26 mouse cellular contexts compared by ENCODE assay signal in the genomic region with DNA sequence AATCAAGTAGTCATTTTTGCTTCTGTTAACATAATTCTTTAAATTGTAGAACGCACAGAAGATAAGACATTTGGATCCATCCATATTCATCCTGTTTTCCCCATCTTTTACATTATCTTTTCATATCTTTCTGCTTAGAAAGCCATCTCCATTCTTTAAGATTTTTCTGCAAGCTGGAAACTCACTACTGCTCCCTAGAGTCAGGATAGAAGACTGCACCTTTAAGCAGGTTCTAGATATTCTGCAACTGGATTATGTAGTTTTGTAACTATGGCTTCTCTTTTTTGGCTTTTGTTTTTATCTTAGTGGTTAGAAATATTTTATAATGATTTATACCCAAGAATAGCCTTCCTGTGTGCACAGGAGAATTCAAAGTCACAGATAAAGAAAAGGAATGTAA.
DNase-seq lines count a peak whose midpoint lies in the region; ATAC-seq and TF ChIP-seq lines count a peak whose summit lies in the region.
"Had no signal": no experiment of that assay in that cellular context is flagged by ENCODE, and none has a peak within 500 bp of the region (broad histone marks: within the 10 kb centered on the region; RNA-seq: fewer than 3 reads in every experiment).

No protein-coding gene starts in this region.

- H3K9ac ChIP-seq in hindbrain, postnatal 0 days (replicated peaks; ENCODE audit: low read length), result no peak overlapping the region
- H3K9ac ChIP-seq in hindbrain, embryonic 12.5 days, result no peak overlapping the region
- no peak overlapping the region for H3K9ac ChIP-seq in lung, embryonic 14.5 days
- H3K9ac ChIP-seq in lung, postnatal 0 days (replicated peaks; ENCODE audit: low read depth), result no peak overlapping the region
- H3K9ac ChIP-seq in ES-E14 (ENCODE audit: insufficient read depth, low read depth, low read length, poor library complexity, severe bottlenecking), result no peak overlapping the region
- H3K9ac ChIP-seq: heart, embryonic 13.5 days; hindbrain, embryonic 13.5 days; liver, embryonic 15.5 days; midbrain, embryonic 12.5 days; neural tube, embryonic 13.5 days had no signal

- DNase-seq in hindbrain, postnatal 0 days (ENCODE audit: low spot score), result no peak
- DNase-seq in lung, embryonic 14.5 days, result peak; percentile 2
- no peak for DNase-seq in lung, postnatal 0 days (ENCODE audit: low spot score)
- DNase-seq in ES-E14 (ENCODE audit: low read depth, low spot score), result peak; percentile 8
- DNase-seq in right cerebral cortex, postnatal 36 days (ENCODE audit: low spot score in 2 of 2), result no peak
- DNase-seq: B cell, adult 2 months; cerebellum, adult 11 months; gastrocnemius, postnatal 25 days; heart, adult 18-20 months; heart, postnatal 14 days; kidney, adult 8-10 months; kidney, postnatal 25 days; liver; lung, postnatal 10 days; right cerebral cortex, adult 18-20 months had no signal

- no peak for ATAC-seq in hindbrain, postnatal 0 days
- no peak for ATAC-seq in hindbrain, embryonic 12.5 days (ENCODE audit: low FRiP score)
- no peak for ATAC-seq in lung, embryonic 14.5 days (ENCODE audit: insufficient read depth)
- no peak for ATAC-seq in lung, postnatal 0 days
- ATAC-seq in monocyte, adult 5-6 weeks (replicated peaks; ENCODE audit: insufficient number of reproducible peaks, low FRiP score, low TSS enrichment, poor library complexity, severe bottlenecking), result no peak
- ATAC-seq: inflammation-experienced regulatory T-cells, adult 6 months had no signal

- no peaks in the 10 kb centered on the region for H3K9me3 ChIP-seq in hindbrain, postnatal 0 days (ENCODE audit: low read length)
- H3K9me3 ChIP-seq in hindbrain, embryonic 12.5 days (replicated peaks), result no peaks in the 10 kb centered on the region
- no peaks in the 10 kb centered on the region for H3K9me3 ChIP-seq in lung, embryonic 14.5 days (ENCODE audit: low read depth, low read length)
- no peaks in the 10 kb centered on the region for H3K9me3 ChIP-seq in lung, postnatal 0 days (ENCODE audit: low read length)
- H3K9me3 ChIP-seq in ES-E14 (ENCODE audit: control insufficient read depth, insufficient read depth, low read depth, low read length), result no peaks in the 10 kb centered on the region
- H3K9me3 ChIP-seq: forebrain, embryonic 10.5 days; heart, embryonic 13.5 days; hindbrain, embryonic 13.5 days; limb, embryonic 10.5 days; liver, embryonic 15.5 days; midbrain, embryonic 12.5 days; neural tube, embryonic 13.5 days had no signal

- H3K27ac ChIP-seq in hindbrain, postnatal 0 days, result no peak overlapping the region
- H3K27ac ChIP-seq in hindbrain, embryonic 12.5 days, result no peak overlapping the region
- no peak overlapping the region for H3K27ac ChIP-seq in lung, embryonic 14.5 days (ENCODE audit: low read depth)
- H3K27ac ChIP-seq in lung, postnatal 0 days (ENCODE audit: low read length), result no peak overlapping the region
- no peak overlapping the region for H3K27ac ChIP-seq in ES-E14 (ENCODE audit: insufficient read depth, low read depth, low read length, poor library complexity, severe bottlenecking)
- H3K27ac ChIP-seq: forebrain, embryonic 10.5 days; heart, embryonic 13.5 days; hindbrain, embryonic 13.5 days; limb, embryonic 10.5 days; liver, embryonic 15.5 days; midbrain, embryonic 12.5 days; neural tube, embryonic 13.5 days had no signal

- WGBS in hindbrain, postnatal 0 days, result 92% methylated on average over 1 of the region's 1 CpGs
- WGBS in hindbrain, embryonic 12.5 days, result 68% methylated on average over 1 of the region's 1 CpGs
- WGBS in lung, embryonic 14.5 days, result 71% methylated on average over 1 of the region's 1 CpGs
- WGBS in lung, postnatal 0 days, result 78% methylated on average over 1 of the region's 1 CpGs

- H3K4me1 ChIP-seq in hindbrain, postnatal 0 days (ENCODE audit: insufficient read depth, low read length), result no peaks in the 10 kb centered on the region
- no peaks in the 10 kb centered on the region for H3K4me1 ChIP-seq in hindbrain, embryonic 12.5 days
- no peaks in the 10 kb centered on the region for H3K4me1 ChIP-seq in lung, embryonic 14.5 days (ENCODE audit: insufficient read depth)
- no peaks in the 10 kb centered on the region for H3K4me1 ChIP-seq in lung, postnatal 0 days (ENCODE audit: insufficient read depth, low read depth, low read length)
- H3K4me1 ChIP-seq in ES-E14 (ENCODE audit: control insufficient read depth in 2 of 2, insufficient read depth in 2 of 2, low read length in 2 of 2, poor library complexity in 1 of 2), result no peaks in the 10 kb centered on the region
- H3K4me1 ChIP-seq: forebrain, embryonic 10.5 days; heart, embryonic 13.5 days; hindbrain, embryonic 13.5 days; limb, embryonic 10.5 days; liver, embryonic 15.5 days; midbrain, embryonic 12.5 days; neural tube, embryonic 13.5 days had no signal

- H3K4me2 ChIP-seq in hindbrain, postnatal 0 days (ENCODE audit: low read depth, low read length), result no peak overlapping the region
- no peak overlapping the region for H3K4me2 ChIP-seq in hindbrain, embryonic 12.5 days (replicated peaks)
- H3K4me2 ChIP-seq in lung, embryonic 14.5 days, result no peak overlapping the region
- H3K4me2 ChIP-seq in lung, postnatal 0 days (replicated peaks; ENCODE audit: low read depth, low read length), result no peak overlapping the region
- H3K4me2 ChIP-seq: heart, embryonic 13.5 days; hindbrain, embryonic 13.5 days; liver, embryonic 15.5 days; midbrain, embryonic 12.5 days; neural tube, embryonic 13.5 days had no signal

- in situ Hi-C loops in ES-E14 (cut with MboI; ENCODE audit: low sequenced_read_pairs in 2 of 2, unreplicated experiment in 2 of 2), result no loop called here

- TF ChIP-seq CTCF in hindbrain, postnatal 0 days (IDR thresholded peaks at IDR 0.05; ENCODE audit: low read depth), result peak; percentile 24; the same call in 1 of the 2 replicates
- 0 out of 2 replicates have a peak, but pooled peaks have one; percentile 2 for TF ChIP-seq CTCF in lung, embryonic 14.5 days (IDR thresholded peaks at IDR 0.05; ENCODE audit: low read depth)
- TF ChIP-seq CTCF in lung, postnatal 0 days (IDR thresholded peaks at IDR 0.05), result no peak

- H3K4me3 ChIP-seq in hindbrain, postnatal 0 days (ENCODE audit: low read length), result no peak overlapping the region
- no peak overlapping the region for H3K4me3 ChIP-seq in hindbrain, embryonic 12.5 days
- H3K4me3 ChIP-seq in lung, embryonic 14.5 days (ENCODE audit: low read depth, low read length), result no peak overlapping the region
- no peak overlapping the region for H3K4me3 ChIP-seq in lung, postnatal 0 days (ENCODE audit: low read depth, low read length)
- no peak overlapping the region for H3K4me3 ChIP-seq in ES-E14 (ENCODE audit: insufficient read depth in 1 of 2, low read depth in 1 of 2, low read length in 2 of 2, poor library complexity in 1 of 2, severe bottlenecking in 1 of 2)
- H3K4me3 ChIP-seq: forebrain, embryonic 10.5 days; heart, embryonic 13.5 days; hindbrain, embryonic 13.5 days; limb, embryonic 10.5 days; liver, embryonic 15.5 days; midbrain, embryonic 12.5 days; neural tube, embryonic 13.5 days had no signal

- no peaks in the 10 kb centered on the region for H3K27me3 ChIP-seq in hindbrain, postnatal 0 days (ENCODE audit: insufficient read depth, low read length)
- H3K27me3 ChIP-seq in hindbrain, embryonic 12.5 days, result no peaks in the 10 kb centered on the region
- H3K27me3 ChIP-seq in lung, embryonic 14.5 days (ENCODE audit: insufficient read depth, low read length), result no peaks in the 10 kb centered on the region
- H3K27me3 ChIP-seq in lung, postnatal 0 days (replicated peaks; ENCODE audit: insufficient read depth, low read length), result no peaks in the 10 kb centered on the region
- H3K27me3 ChIP-seq: CH12.LX; heart, embryonic 13.5 days; hindbrain, embryonic 13.5 days; liver, embryonic 15.5 days; midbrain, embryonic 12.5 days; neural tube, embryonic 13.5 days had no signal

- TF ChIP-seq EP300 in lung, postnatal 0 days (IDR thresholded peaks at IDR 0.05), result no peak

- H3K36me3 ChIP-seq in hindbrain, postnatal 0 days (ENCODE audit: insufficient read depth, low read length), result no peaks in the 10 kb centered on the region
- H3K36me3 ChIP-seq in hindbrain, embryonic 12.5 days, result no peaks in the 10 kb centered on the region
- H3K36me3 ChIP-seq in lung, embryonic 14.5 days (ENCODE audit: insufficient read depth), result no peaks in the 10 kb centered on the region
- no peaks in the 10 kb centered on the region for H3K36me3 ChIP-seq in lung, postnatal 0 days (ENCODE audit: insufficient read depth, low read length)
- H3K36me3 ChIP-seq in ES-E14 (ENCODE audit: control insufficient read depth, insufficient read depth, low read length, poor library complexity, severe bottlenecking), result no peaks in the 10 kb centered on the region
- H3K36me3 ChIP-seq: forebrain, embryonic 10.5 days; heart, embryonic 13.5 days; hindbrain, embryonic 13.5 days; limb, embryonic 10.5 days; liver, embryonic 15.5 days; midbrain, embryonic 12.5 days; neural tube, embryonic 13.5 days had no signal

TF ChIP-seq in ES-E14, 5 proteins besides CTCF, POLR2A, EP300 and RAD21:
- no peak for TF ChIP-seq ZC3H11A (IDR thresholded peaks at IDR 0.05; ENCODE audit: borderline replicate concordance, low read depth, low read length)

Comparison
In these comparisons a context has a peak if more than half of its experiments do, and no peak if none do; other contexts are left out.
1. DNase-seq: peak in lung, embryonic 14.5 days (single experiment) and ES-E14 (single experiment); none in hindbrain, postnatal 0 days (single experiment), lung, postnatal 0 days (single experiment) and right cerebral cortex, postnatal 36 days (0 of 2).